Mouse (Mus musculus) brain, adult 2 months (tissue): ENCODE results near the gene Txndc5.
A peak's percentile ranks its signal among the peaks of the same experiment; 100 is the strongest.

ENCODE experiments used
- DNase-seq: peaks from one replicate; pipeline ENCODE4 v3.0.0; 2011; ENCODE audit warnings: low read depth, low spot score

Gene Txndc5

DNA sequence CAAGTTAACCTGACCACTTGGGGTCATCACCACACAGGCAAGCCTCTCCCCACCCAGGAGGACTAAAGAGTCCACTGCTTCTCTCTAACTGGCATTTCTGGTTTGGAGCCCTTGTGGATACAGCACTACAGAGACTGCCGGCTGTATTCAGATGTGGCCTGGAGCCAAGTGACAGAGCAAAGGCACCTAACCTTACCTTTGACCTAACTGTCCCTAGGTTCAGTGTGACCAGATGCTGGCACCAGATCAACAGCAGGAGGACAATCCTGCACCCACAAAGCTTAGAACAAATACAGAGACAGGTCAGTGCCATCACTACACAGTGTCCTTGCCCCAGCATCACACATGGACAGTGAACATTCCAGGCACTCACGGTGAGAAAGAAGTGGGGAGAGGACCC lies 2.5 kb downstream of the Txndc5 start:
- DNase-seq, result no peak

DNA sequence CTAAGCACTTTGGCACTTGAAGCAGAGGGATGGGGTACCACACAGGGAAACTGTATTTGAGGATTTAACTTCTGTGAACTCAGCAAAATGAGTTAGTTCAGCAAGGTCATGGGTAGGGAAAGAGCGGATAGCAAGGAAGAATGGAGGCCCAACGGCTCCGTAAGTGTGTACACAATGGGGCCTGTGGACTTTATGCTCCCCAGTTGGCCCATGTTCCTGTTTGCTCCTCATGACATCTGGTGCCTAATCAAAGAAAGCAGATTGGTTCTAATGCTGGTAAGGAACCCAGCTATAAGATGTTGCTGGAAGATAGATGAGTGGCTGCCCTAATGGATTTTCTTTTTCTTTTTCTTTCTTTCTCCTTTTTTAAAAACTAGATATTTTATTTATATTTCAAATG lies 3.4 kb downstream of the Txndc5 start:
- no peak for DNase-seq

DNA sequence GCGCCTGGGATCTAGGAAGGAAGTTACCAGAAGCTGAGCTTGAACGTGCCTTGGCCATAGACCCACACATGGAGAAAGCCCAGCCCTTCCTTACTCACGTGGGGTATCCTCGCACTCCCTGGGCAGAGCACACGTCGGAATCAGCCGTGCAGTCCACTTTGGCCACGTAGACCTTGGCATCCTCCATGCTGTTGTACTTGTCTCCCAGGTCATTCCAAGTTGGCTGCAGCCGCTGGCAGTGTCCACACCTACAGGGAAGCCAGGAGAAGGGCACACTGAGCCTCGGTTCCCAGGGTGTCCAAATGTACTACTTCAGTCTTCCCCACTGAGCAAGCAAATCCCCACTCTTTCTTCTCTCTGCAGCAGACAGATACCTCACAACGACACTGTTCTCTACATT lies 5.4 kb downstream of the Txndc5 start:
- no peak for DNase-seq

DNA sequence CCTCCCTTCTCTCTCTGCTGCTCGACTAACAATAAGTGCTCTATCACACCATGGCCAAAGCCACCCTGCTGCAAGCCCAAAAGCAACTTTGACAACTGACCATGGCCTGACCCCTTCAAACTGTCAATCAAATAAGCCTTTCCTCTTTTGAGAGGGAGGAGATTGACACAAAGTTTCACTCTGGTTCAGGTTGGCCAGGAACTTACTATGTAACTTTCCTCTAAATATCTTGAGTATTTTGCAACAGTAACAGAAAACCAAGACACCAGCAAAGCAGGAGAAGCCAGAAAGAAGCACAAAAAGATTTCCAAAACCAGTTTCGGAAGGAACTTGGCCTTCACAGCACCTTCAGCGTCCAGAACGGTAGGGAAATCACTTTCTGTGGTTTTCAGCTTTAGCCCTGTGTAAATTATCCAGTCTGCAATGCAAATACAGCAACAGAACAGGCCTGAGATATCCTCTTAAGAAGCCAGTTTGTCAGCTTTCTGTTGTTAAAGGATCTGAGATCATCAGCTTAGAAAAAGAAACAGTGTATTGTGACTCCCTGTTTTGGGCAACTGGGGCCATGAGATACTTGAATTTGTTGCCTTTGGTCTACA lies 6.5 kb downstream of the Txndc5 start:
- no peak for DNase-seq

DNA sequence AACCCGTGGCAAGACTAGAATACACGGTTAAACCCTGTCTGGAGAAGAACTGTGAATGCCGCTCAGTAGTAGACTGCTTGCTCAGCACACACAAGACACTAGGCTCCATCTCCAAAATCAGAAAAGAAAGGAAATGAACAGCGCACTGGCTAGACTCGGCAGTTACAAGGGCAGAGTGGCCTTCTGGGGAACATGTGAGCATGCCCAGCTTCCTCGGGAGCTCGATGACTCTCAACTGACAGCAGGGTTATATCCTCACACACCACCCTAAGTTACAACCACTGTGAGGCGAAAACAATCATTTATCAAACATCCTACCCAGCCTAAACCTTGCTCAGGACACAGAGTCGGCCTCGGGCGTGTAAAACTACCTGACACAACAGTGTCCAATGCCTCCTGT lies 8.3 kb downstream of the Txndc5 start:
- DNase-seq, result no peak

DNA sequence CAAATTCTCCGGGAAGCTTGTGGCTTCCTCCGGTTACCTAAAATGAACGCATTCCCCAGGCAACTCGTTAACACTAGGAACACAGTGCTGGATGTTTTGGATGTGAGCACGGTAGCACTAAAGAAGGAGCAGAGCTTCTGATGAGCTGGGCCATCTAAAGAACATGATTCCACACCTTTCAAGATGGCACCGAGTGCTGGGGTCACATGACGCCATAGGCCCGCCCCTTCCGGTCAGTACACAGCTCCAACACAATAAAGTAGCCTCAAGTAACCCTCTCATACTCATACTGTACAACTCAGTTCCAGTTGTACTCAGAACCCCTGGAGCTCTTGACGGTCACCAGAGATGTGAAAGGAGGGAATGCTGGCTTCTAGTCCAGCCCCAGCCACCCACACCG lies 12.0 kb downstream of the Txndc5 start:
- no peak for DNase-seq

- no peak for DNase-seq
Measured at GRCm38 (mm10) chr13:38515845-38516244, 12.8 kb downstream of the Txndc5 start.

GRCm38 (mm10) chr13:38515431-38515830 lies 13.2 kb downstream of the Txndc5 start:
- no peak for DNase-seq

GRCm38 (mm10) chr13:38513921-38514320 lies 14.7 kb downstream of the Txndc5 start:
- DNase-seq, result no peak

- DNase-seq, result no peak
Measured at GRCm38 (mm10) chr13:38511979-38512378, 16.6 kb downstream of the Txndc5 start.

DNA sequence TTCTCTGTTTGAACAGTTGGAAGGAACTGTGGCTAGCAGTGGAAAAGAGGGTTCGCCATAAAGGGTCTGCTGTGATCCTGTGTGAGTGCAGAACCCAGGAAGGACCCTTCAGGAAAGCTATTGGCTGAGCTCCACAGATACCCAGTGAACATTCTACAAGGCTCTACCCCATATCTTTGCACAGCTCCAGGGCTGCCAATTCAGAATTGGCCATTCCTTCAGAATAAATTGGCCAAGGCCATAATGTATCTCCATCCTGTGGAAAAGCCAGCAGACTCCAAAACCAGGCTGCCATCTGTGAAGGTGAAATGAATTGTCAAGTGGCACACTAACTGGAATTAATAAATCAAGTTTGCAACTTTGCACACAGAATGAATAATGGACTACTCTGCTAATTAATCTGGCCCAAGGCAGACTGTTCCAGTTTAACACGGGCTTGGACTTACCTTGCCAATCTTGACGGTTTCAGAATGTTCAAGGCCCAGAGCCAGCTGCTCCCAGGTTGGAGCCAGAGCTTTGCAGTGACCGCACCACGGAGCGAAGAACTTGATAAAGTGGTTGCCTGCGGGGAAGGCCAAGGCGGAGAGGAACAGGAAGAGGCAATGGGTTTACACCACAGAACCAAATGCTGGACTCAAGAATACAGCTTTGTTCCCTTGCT lies 18.8 kb downstream of the Txndc5 start:
- DNase-seq, result peak; percentile 29

DNA sequence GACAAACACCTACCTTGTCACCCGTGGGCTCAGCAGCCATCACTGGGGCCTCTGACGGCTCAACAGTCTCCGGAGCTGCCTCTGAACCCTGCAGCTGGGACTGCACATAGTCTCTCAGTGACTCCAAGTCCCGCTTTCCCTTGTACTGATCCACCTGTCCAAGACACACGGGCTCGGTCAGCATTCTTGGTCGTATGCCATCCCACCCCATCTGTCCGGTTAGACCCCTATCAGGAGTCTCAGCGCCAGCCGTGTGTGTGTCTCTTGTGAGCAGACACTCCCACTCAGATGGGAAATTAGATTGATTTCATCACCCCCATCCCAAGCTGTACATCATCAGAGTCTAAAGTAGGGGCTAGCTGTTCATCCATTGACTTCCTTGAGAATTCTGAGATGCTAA lies 21.7 kb downstream of the Txndc5 start:
- DNase-seq, result no peak

- peak; percentile 44 for DNase-seq
Measured at GRCm38 (mm10) chr13:38506320-38506719, 22.3 kb downstream of the Txndc5 start.

DNA sequence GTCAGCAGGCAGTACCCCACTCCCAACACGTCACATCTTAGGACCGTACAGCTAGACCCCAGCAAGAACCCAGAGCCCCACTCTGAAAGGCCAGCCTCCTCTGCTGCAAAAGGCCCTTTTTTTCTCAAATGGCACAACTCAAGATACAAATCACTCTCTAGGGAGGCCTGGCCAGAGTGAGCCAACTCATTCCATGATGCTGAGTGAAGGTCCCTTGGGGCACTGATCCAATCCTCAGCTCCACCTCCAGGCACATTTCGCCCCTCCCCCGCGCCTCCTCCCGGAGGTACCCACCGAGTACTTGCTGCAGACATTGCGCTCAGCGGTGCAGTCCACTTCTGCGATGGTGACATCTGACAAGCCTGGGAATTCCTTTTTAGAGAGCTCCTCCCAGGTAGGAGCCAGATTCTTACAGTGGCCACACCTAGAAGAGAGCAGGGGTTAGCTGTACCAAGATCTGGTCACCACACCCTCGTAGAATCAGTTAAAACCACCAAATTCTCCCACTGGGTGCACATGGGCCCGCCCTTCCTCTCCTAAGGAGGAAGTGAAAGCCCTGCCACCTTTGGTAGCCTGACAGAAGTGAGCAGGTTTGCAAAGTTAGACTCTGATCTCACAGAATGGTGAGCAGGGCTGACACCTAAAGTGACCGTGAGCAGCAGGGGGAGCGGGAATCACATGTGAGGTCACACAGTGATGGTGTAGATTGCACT lies 25.3 kb downstream of the Txndc5 start:
- DNase-seq, result no peak

DNA sequence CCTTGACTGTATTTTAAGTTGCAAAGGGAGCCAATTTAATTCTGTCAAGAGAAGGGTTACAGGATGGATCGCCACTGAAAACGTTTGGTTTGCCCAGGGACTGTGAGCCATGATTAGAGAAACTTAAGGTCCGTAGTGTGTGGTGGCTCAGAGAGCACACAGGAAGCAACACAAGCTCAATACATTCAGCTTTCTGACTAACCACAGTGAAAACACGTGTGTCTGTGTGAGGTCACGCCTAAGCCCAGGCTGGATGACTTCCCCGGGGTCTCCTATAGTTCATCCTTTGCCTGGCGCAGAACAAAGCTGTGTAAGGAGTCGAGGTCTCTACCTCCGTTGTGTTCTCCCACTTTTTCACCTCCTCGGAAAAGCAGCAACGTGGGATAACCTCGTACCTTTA lies 27.3 kb downstream of the Txndc5 start:
- no peak for DNase-seq

DNA sequence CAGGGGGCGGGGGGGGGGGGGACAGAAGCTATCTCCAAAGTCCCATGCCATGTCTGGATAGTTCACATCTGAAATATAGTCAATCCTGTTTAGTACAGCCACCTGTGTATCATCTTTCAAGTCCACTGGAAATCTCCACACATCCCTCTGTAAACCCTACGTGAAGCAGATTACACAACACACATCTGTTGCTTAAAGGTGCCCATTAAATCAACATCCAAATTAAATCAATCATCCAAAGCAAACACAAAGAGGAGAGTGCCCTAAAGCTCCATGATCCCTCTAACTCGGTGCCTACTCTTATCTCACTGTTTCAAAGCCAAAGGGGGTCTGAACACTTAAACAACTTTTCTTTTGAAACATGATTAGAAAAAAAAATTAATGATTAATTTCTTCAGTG lies 31.9 kb downstream of the Txndc5 start:
- DNase-seq, result no peak

DNA sequence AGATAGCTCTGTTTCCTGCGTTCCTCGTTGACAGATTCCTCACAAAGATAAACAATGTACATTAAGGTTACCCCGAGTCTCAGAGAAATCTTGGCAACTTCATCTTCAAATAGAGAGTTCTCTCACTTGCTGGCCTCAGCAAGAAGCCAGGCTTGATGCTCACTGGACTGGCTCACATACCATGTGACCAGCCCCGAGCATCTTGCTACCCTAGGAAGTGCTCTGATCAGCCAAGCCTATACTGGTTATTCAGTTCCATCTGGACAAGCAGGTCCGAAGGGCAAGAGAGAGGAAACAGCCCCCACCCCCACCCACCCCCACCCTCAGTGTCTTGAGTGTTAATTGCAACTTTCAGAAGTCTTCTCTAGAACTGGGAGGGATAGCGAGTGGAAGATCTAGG lies 41.9 kb downstream of the Txndc5 start:
- no peak for DNase-seq

- peak; percentile 39 for DNase-seq
Measured at GRCm38 (mm10) chr13:38484701-38485100, 43.9 kb downstream of the Txndc5 start.

GRCm38 (mm10) chr13:38481021-38481420 lies 47.6 kb downstream of the Txndc5 start:
- DNase-seq, result peak; percentile 36

- DNase-seq, result no peak
Measured at GRCm38 (mm10) chr13:38476936-38477335, 51.7 kb downstream of the Txndc5 start.

DNA sequence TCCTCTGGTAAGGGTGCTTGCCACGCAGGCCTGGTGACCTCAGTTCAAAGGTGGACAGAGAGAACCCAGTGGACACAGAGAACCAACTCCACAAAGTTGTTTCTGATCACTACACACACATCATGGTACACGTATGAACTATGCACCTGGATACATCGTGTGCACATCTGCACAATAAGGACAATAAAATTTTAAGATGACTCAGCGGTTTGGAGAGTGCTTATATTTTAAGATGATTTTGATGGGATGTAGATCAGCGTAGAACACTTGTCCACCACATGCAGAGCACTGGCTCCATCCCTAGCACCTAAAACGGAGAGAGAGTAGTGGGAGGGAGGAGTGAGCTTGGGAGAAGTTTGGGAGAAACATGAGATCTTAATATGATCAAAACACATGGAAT lies 55.1 kb downstream of the Txndc5 start:
- no peak for DNase-seq

DNA sequence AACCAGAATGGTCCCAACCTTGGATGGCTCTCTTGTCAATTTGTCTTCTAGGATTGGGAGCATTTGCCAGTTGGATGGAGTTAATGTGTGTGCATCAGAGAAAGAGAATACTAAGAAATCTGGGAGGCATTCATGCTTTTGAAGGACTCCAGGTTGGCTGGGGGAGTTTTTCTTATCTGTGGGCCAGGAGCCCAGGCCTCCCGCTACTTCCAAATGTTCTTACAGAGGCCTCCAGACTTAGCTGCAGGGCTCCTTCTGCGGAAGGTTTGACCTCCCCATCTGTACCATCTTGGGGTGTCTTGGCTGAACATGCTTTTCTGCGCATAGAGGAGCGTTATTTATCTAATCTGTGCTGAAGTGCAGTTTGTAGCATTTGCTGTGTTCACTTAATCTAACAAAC lies 56.0 kb downstream of the Txndc5 start:
- peak; percentile 30 for DNase-seq

GRCm38 (mm10) chr13:38470882-38471281 lies 57.7 kb downstream of the Txndc5 start:
- DNase-seq, result peak; percentile 34
